Mouse (Mus musculus) stomach, embryonic 14.5 days (tissue): Measurements from ENCODE around the gene Ggta1. TPM values are rescaled to one million over a fixed set of nuclear protein-coding genes. Genes with fewer than 3 reads are reported as not detected.
"Not testable (repeated sequence)": the region's sequence is repeated elsewhere in the genome, so short reads cannot be mapped to it uniquely, and the experiment has no call there.

Experiments
- ATAC-seq: fragments of 200-750 bp; cut with Nextera tagmentation; 2 replicates; pipeline ENCODE4 v1.8.0; 2017; ENCODE audit warnings: low read depth, moderate TSS enrichment; ENCODE audit not compliant: insufficient number of reproducible peaks, insufficient read depth, low FRiP score
- H3K27ac ChIP-seq: fragments of 300-500 bp; sonication (generic); 2 replicates; pipeline ENCODE4 v1.5.1; 2014; ENCODE audit warnings: mild to moderate bottlenecking, low read length, moderate library complexity, mixed read lengths
- H3K27me3 ChIP-seq: fragments of 300-500 bp; sonication (generic); 2 replicates; pipeline ENCODE4 v1.6.1; 2014; ENCODE audit warnings: low read length, control low read depth, mixed read lengths; ENCODE audit not compliant: control insufficient read depth, insufficient read depth
- H3K36me3 ChIP-seq: fragments of 300-500 bp; sonication (generic); 2 replicates; pipeline ENCODE4 v1.6.1; 2014; ENCODE audit warnings: mild to moderate bottlenecking, control low read depth, low read length, moderate library complexity, mixed read lengths; ENCODE audit not compliant: control insufficient read depth, insufficient read depth
- H3K4me1 ChIP-seq: fragments of 300-500 bp; sonication (generic); 2 replicates; pipeline ENCODE4 v1.6.1; 2014; ENCODE audit warnings: low read length, control low read depth, mixed read lengths; ENCODE audit not compliant: control insufficient read depth, insufficient read depth
- H3K4me2 ChIP-seq: fragments of 300-500 bp; sonication (generic); replicated peaks from 2 replicates; pipeline ENCODE4 v1.6.1; 2014; ENCODE audit warnings: low read depth, low read length, control low read depth
- H3K4me3 ChIP-seq: fragments of 300-500 bp; sonication (generic); 2 replicates; pipeline ENCODE4 v1.5.1; 2014; ENCODE audit warnings: low read depth, low read length, control low read depth
- H3K9ac ChIP-seq: fragments of 300-500 bp; sonication (generic); replicated peaks from 2 replicates; pipeline ENCODE4 v1.6.1; 2014; ENCODE audit warnings: low read depth, mild to moderate bottlenecking, control low read depth, low read length, moderate library complexity, mixed read lengths
- H3K9me3 ChIP-seq: fragments of 300-500 bp; sonication (generic); 2 replicates; pipeline ENCODE4 v1.6.1; 2016; ENCODE audit warnings: low read depth, low read length, control low read depth; ENCODE audit not compliant: control insufficient read depth
- WGBS: fragments of 180-500 bp; shearing (Covaris S2); extraction: QIAGEN DNeasy Blood & Tissue Kit; methylation state at CpG from one replicate; pipeline ENCODE4 v1.1.7; 2014; 5-methylcytosine and 5-hydroxymethylcytosine counted together
- polyA plus RNA-seq: library from polyadenylated mRNA; unstranded; fragments of >200 nt; fragmentation: Nextera tagmentation; extraction: Ambion mirVana; gene quantifications from 2 replicates; pipeline ENCODE4 v1.2.1, GENCODE M21; 2014

Ggta1 gene
- polyA plus RNA-seq, 1 experiment from 2014 or later, result 23.5 TPM

GRCm38 (mm10) chr2:35460378-35460880, 2.6 kb downstream of the Ggta1 start:
- ATAC-seq, result no peak
- no peak overlapping the region; the same call in 1 of the 2 replicates for H3K9ac ChIP-seq
- WGBS, result 37% methylated on average over 6 of the region's 6 CpGs
- H3K4me3 ChIP-seq, result peak overlapping the region; percentile 53
- H3K36me3 ChIP-seq, result no peaks in the 10 kb centered on the region
- no peaks in the 10 kb centered on the region for H3K27me3 ChIP-seq
- H3K9me3 ChIP-seq, result no peaks in the 10 kb centered on the region
- H3K27ac ChIP-seq, result no peak overlapping the region
- H3K4me2 ChIP-seq, result peak overlapping the region; percentile 95
- H3K4me1 ChIP-seq, result peaks cover 8% of the 10 kb centered on the region

DNA sequence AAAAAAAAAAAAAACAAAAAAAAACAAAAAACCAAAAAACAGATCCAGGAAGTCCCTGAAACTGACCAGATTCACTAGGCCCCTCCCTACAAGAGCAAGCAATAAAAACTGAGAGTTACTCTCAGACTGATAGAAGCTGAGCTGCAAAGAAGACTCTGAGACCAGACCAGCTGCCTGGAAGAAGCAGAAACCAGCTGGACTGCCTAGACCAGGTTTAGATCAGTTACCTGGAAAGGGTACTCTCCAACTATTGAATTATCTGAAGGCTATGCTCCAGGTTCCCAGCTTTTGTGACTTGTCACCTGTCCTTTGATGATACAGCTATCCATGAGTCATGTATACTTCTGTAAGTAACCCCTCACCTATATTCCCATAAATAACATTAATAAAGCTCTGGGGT, 3.7 kb downstream of the Ggta1 start:
- ATAC-seq, result no peak
- H3K27me3 ChIP-seq, result no peaks in the 10 kb centered on the region
- H3K36me3 ChIP-seq, result no peaks in the 10 kb centered on the region
- no peaks in the 10 kb centered on the region for H3K9me3 ChIP-seq
- H3K27ac ChIP-seq, result no peak overlapping the region
- no peak overlapping the region for H3K4me3 ChIP-seq
- H3K4me1 ChIP-seq, result peaks cover 8% of the 10 kb centered on the region
- H3K4me2 ChIP-seq, result no peak overlapping the region
- H3K9ac ChIP-seq, result no peak overlapping the region

- Histone ChIP-seq H3K27me3 (no peaks in the 10 kb centered on the region), H3K4me3 (no peak overlapping the region)
These were observed 4.6 kb downstream of the Ggta1 start for GRCm38 (mm10) chr2:35458421-35458820.

DNA sequence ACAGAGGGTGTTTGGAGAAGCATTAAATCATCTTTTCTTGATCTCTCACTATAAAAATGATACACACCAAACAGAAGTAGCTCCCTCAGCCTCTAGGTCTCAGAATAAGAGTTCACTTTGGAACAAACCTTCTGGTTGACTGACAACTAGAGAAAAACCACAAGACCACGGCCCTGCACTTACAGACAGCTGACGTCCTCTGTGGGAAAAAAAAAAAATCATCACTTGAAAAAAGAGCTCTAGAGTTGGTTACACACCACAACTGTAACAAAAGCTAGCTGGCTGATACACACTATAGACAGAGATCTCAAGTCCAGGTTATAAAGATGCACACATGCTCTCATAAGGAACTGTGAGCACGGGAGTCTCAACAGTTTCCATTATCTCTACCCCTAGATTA, 9.3 kb downstream of the Ggta1 start:
- H3K36me3 ChIP-seq, result no peaks in the 10 kb centered on the region
- H3K4me1 ChIP-seq, result peaks cover 4% of the 10 kb centered on the region
- H3K27ac ChIP-seq, result no peak overlapping the region
- H3K27me3 ChIP-seq, result no peaks in the 10 kb centered on the region
- H3K4me2 ChIP-seq, result no peak overlapping the region
- no peak overlapping the region for H3K4me3 ChIP-seq
- no peaks in the 10 kb centered on the region for H3K9me3 ChIP-seq
- no peak overlapping the region for H3K9ac ChIP-seq
- 75% methylated on average over 3 of the region's 3 CpGs for WGBS
- no peak for ATAC-seq

More at GRCm38 (mm10) chr2:35458421-35458820, 4.6 kb downstream of the Ggta1 start:
- ATAC-seq, result no peak
- no peaks in the 10 kb centered on the region for H3K9me3 ChIP-seq
- H3K4me1 ChIP-seq, result peaks cover 8% of the 10 kb centered on the region
- WGBS, result 72% methylated on average over 4 of the region's 4 CpGs
- no peaks in the 10 kb centered on the region for H3K36me3 ChIP-seq
- no peak overlapping the region for H3K9ac ChIP-seq
- H3K4me2 ChIP-seq, result no peak overlapping the region
- no peak overlapping the region for H3K27ac ChIP-seq

DNA sequence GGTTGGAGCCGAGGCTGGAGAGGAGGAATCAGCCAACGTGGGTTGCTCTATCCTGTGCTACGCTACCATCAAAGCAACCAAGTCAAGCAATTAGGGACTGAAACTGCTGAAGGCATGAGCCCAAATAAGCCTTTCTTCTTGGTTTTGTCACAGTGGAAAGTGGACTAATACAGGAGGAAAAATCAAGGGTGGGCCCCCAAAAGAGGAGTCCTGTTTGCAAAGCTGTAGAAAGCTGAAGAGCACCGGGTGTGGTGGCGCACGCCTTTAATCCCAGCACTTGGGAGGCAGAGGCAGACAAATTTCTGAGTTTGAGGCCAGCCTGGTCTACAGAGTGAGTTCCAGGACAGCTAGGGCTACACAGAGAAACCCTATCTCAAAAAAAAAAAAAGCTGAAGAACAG, 10.3 kb downstream of the Ggta1 start:
- H3K4me2 ChIP-seq, H3K36me3 ChIP-seq, H3K9ac ChIP-seq, H3K4me3 ChIP-seq, ATAC-seq, H3K9me3 ChIP-seq, H3K27ac ChIP-seq, H3K27me3 ChIP-seq: not testable (repeated sequence)
- H3K4me1 ChIP-seq, result peaks cover 14% of the 10 kb centered on the region
- WGBS, result 96% methylated on average over 6 of the region's 6 CpGs

GRCm38 (mm10) chr2:35451484-35452050, 11.5 kb downstream of the Ggta1 start:
- Histone ChIP-seq H3K4me3 (no peak overlapping the region), H3K36me3 (no peaks in the 10 kb centered on the region), H3K27me3 (no peaks in the 10 kb centered on the region), H3K9ac (no peak overlapping the region), H3K4me1 (peaks cover 17% of the 10 kb centered on the region), H3K27ac (no peak overlapping the region), H3K9me3 (no peaks in the 10 kb centered on the region), H3K4me2 (no peak overlapping the region)
- WGBS, result 88% methylated on average over 5 of the region's 5 CpGs
- ATAC-seq, result no peak

DNA sequence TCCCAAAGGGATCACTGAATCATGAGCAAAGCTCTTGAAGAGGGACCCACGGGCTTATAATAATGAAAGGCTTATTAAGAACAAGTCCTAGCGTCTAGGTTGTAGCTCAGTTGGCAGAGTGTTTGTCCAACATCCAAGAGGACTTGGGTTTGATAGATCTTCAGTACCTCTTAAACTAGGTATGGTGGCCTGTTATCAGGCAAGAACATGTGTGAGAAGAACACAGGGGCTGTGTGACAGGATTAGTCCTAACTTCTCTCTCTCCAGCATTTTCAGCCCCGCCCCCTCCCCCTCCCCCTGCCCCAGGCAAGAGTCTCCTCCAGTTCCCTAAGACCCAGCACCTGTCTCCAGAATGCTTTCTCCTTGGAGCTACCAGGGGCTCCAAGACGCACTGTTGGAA, 12.2 kb downstream of the Ggta1 start:
- H3K27me3 ChIP-seq, result no peaks in the 10 kb centered on the region
- H3K36me3 ChIP-seq, result no peaks in the 10 kb centered on the region
- no peak overlapping the region for H3K9ac ChIP-seq
- no peak overlapping the region for H3K4me2 ChIP-seq
- no peak overlapping the region for H3K4me3 ChIP-seq
- WGBS, result 87% methylated on average over 4 of the region's 4 CpGs
- H3K4me1 ChIP-seq, result peaks cover 19% of the 10 kb centered on the region
- ATAC-seq, result no peak
- H3K9me3 ChIP-seq, result no peaks in the 10 kb centered on the region
- H3K27ac ChIP-seq, result no peak overlapping the region

DNA sequence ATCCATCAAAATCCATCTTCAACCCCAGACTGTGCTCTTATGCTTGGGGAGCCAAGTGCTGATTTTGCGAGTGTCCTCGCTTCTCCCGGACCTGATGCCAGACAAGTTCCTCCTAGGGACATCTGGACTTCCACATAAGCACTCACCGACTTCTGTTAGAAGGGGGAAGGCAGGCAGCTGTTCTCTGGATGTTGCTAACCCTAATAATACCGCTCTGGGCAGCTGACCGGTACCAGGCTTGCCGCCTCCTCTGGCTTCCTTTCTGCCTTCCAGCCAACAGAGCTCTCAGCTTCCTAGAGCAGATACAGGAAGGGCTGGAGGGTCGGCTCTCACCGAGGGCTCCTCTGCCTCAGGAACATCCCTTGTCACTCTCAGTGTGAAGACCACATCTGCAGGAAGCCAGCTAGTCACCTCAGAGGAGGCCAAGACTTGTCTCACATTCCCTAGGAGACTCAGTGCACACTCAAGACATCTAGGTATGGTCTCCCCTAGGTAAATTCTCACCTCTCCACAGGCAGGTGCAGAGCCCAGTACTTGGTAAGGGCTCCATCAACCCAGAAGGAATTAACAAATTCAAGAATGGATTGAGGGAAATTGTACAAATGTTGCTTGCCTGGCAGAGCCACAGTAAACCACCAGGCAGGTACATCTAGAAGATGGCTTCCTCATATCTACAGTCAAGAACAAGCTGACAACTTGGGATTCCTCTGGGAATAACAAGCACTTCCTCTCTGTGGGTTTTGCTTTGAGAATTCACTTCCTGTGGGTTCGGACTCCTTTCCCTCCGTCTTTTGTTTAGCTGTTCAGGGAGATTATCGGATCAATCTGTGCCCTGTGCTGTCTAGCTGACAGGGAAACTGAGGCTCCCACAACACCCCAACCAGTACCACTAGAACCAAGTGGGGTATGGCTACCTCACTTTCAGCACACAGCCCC, 13.1 kb downstream of the Ggta1 start:
- Histone ChIP-seq H3K4me2 (no peak overlapping the region), H3K9ac (no peak overlapping the region), H3K4me1 (peaks cover 27% of the 10 kb centered on the region), H3K27ac (no peak overlapping the region), H3K9me3 (no peaks in the 10 kb centered on the region), H3K4me3 (no peak overlapping the region), H3K36me3 (no peaks in the 10 kb centered on the region), H3K27me3 (no peaks in the 10 kb centered on the region)
- no peak for ATAC-seq
- WGBS, result 72% methylated on average over 12 of the region's 12 CpGs
